Mouse (Mus musculus) layer of hippocampus, postnatal 36 days (tissue): Measurements from ENCODE around the gene Psmd6. TPM values are rescaled to one million over a fixed set of nuclear protein-coding genes. Genes with fewer than 3 reads are reported as not detected.

Experiments
- DNase-seq, 2 experiments: peaks; one replicate each; pipeline ENCODE4 v3.0.0; 2022
- total RNA-seq, 2 experiments: library from RNA; stranded (reverse); gene quantifications; 2 replicates each; pipeline ENCODE4 v1.2.3; 2021

The Psmd6 gene
- 100 to 1,000 TPM; 123 to 136 TPM for total RNA-seq

GRCm38 (mm10) chr14:14120230-14121096 lies at the start of gene Psmd6:
TSS of gene Psmd6 (minus strand) at chr14:14120984.
- DNase-seq: peak; percentile 89 to 90

- no peak for DNase-seq
These were observed 10.1 kb downstream of the Psmd6 start for GRCm38 (mm10) chr14:14110710-14111109.

- no peak for DNase-seq
These were observed 15.9 kb downstream of the Psmd6 start for GRCm38 (mm10) chr14:14104930-14105318.

- DNase-seq: no peak
These were observed 16.4 kb downstream of the Psmd6 start for GRCm38 (mm10) chr14:14104213-14104929.

GRCm38 (mm10) chr14:14101296-14101695 lies 19.5 kb downstream of the Psmd6 start:
- no peak for DNase-seq

- DNase-seq: no peak
These were observed 20.0 kb downstream of the Psmd6 start for GRCm38 (mm10) chr14:14100773-14101280.

- peak; percentile 69 to 79 for DNase-seq
These were observed 22.3 kb downstream of the Psmd6 start for GRCm38 (mm10) chr14:14098330-14098980.

GRCm38 (mm10) chr14:14090571-14090970 lies 30.2 kb downstream of the Psmd6 start:
- no peak for DNase-seq

- no peak for DNase-seq
These were observed 32.6 kb downstream of the Psmd6 start for GRCm38 (mm10) chr14:14088016-14088791.

- DNase-seq: no peak
These were observed 33.4 kb downstream of the Psmd6 start for GRCm38 (mm10) chr14:14087348-14087747.

GRCm38 (mm10) chr14:14086711-14087263 lies 34.0 kb downstream of the Psmd6 start:
- DNase-seq: no peak

GRCm38 (mm10) chr14:14083811-14084210 lies 37.0 kb downstream of the Psmd6 start:
- DNase-seq: no peak

GRCm38 (mm10) chr14:14080604-14081194 lies 40.1 kb downstream of the Psmd6 start:
- DNase-seq: no peak

GRCm38 (mm10) chr14:14071456-14071855 lies 49.3 kb downstream of the Psmd6 start:
- DNase-seq: no peak

GRCm38 (mm10) chr14:14070541-14071315 lies 50.1 kb downstream of the Psmd6 start:
- no peak for DNase-seq

GRCm38 (mm10) chr14:14068553-14068952 lies 52.2 kb downstream of the Psmd6 start:
- no peak for DNase-seq

GRCm38 (mm10) chr14:14067648-14068472 lies 52.9 kb downstream of the Psmd6 start:
- no peak for DNase-seq

GRCm38 (mm10) chr14:14066241-14066640 lies 54.5 kb downstream of the Psmd6 start:
- DNase-seq: no peak

- no peak for DNase-seq
These were observed 55.7 kb downstream of the Psmd6 start for GRCm38 (mm10) chr14:14065142-14065498.
